In the genomic region with DNA sequence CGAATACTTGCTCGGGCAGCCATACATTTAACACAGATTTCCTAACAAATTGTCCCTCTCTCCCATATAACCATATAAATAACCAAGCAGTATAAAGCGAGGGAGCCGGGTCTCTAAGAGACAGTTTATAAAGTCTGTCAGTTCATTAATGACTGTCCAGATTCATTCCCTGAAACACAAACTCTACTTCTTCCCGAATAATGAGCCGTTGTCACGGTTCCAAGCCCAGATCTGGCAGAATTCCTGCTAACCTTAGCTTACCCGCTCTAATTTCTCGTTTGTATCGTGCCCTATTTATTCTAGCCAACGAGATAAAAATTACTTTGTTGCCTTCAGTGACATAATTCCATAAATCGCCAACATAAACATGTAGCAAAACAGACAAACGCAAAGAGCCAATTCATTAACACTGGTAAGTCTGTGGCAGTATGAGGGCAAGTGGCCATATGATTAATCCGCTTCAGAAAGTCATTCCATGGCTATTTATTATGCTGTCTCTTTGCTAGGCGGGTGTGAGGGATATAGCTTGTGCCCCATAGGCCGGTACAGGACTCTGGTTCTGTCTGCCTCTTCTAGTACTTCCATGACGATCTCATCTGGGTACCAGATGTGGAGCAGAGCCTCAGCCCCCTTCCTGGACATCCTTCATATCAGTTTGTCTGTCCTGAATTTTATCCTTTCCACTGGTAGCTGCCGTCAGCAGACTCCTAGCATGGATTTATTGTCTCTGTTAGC, we compare ENCODE assay signal across 11 mouse cellular contexts. TPM values are rescaled to one million over a fixed set of nuclear protein-coding genes. Genes with fewer than 3 reads are reported as not detected.
DNase-seq lines count a peak whose midpoint lies in the region; ATAC-seq and TF ChIP-seq lines count a peak whose summit lies in the region.
"Had no signal": no experiment of that assay in that cellular context is flagged by ENCODE, and none has a peak within 500 bp of the region (broad histone marks: within the 10 kb centered on the region; RNA-seq: fewer than 3 reads in every experiment).

No protein-coding gene starts in this region.

- H3K9ac ChIP-seq in forebrain, embryonic 13.5 days = no peak overlapping the region
- no peak overlapping the region for H3K9ac ChIP-seq in intestine, embryonic 16.5 days (ENCODE audit: low read depth, low read length)
- H3K9ac ChIP-seq: heart, embryonic 15.5 days had no signal

- no peak for TF ChIP-seq CTCF in layer of hippocampus, adult 2 months (conservative IDR thresholded peaks at IDR 0.05)

- H3K27ac ChIP-seq in forebrain, embryonic 13.5 days = no peak overlapping the region
- H3K27ac ChIP-seq in forebrain, embryonic 10.5 days = no peak overlapping the region
- peak overlapping the region; percentile 33; the same call in 1 of the 2 replicates for H3K27ac ChIP-seq in layer of hippocampus, adult 2 months
- no peak overlapping the region for H3K27ac ChIP-seq in intestine, embryonic 16.5 days (ENCODE audit: low read length)
- H3K27ac ChIP-seq: heart, embryonic 15.5 days had no signal

- no peaks in the 10 kb centered on the region for H3K9me3 ChIP-seq in forebrain, embryonic 13.5 days (replicated peaks)
- no peaks in the 10 kb centered on the region for H3K9me3 ChIP-seq in forebrain, embryonic 10.5 days
- no peaks in the 10 kb centered on the region for H3K9me3 ChIP-seq in intestine, embryonic 16.5 days (ENCODE audit: control insufficient read depth, low read length)
- H3K9me3 ChIP-seq: heart, embryonic 15.5 days had no signal

- no peak overlapping the region for H3K4me3 ChIP-seq in forebrain, embryonic 13.5 days
- H3K4me3 ChIP-seq in forebrain, embryonic 10.5 days = no peak overlapping the region
- no peak overlapping the region for H3K4me3 ChIP-seq in layer of hippocampus, adult 2 months
- no peak overlapping the region for H3K4me3 ChIP-seq in intestine, embryonic 16.5 days (ENCODE audit: low read length)
- H3K4me3 ChIP-seq: heart, embryonic 15.5 days had no signal

- 62% methylated on average over 18 of the region's 18 CpGs for WGBS in forebrain, embryonic 13.5 days
- WGBS in forebrain, embryonic 10.5 days = 95% methylated on average over 18 of the region's 18 CpGs
- 66% methylated on average over 18 of the region's 18 CpGs for WGBS in intestine, embryonic 16.5 days

- H3K27me3 ChIP-seq in forebrain, embryonic 13.5 days = no peaks in the 10 kb centered on the region
- no peaks in the 10 kb centered on the region for H3K27me3 ChIP-seq in forebrain, embryonic 10.5 days (ENCODE audit: poor library complexity, severe bottlenecking)
- no peaks in the 10 kb centered on the region for H3K27me3 ChIP-seq in intestine, embryonic 16.5 days (replicated peaks; ENCODE audit: control insufficient read depth, insufficient read depth, low read length)
- H3K27me3 ChIP-seq: heart, embryonic 15.5 days had no signal

- H3K4me1 ChIP-seq in forebrain, embryonic 13.5 days = peaks cover 17% of the 10 kb centered on the region
- no peaks in the 10 kb centered on the region for H3K4me1 ChIP-seq in forebrain, embryonic 10.5 days
- no peaks in the 10 kb centered on the region for H3K4me1 ChIP-seq in intestine, embryonic 16.5 days (ENCODE audit: control insufficient read depth, insufficient read depth, low read length)

- H3K4me2 ChIP-seq in forebrain, embryonic 13.5 days = no peak overlapping the region
- H3K4me2 ChIP-seq in intestine, embryonic 16.5 days (ENCODE audit: low read depth, low read length) = no peak overlapping the region
- H3K4me2 ChIP-seq: heart, embryonic 15.5 days had no signal

- H3K36me3 ChIP-seq in forebrain, embryonic 13.5 days (ENCODE audit: poor library complexity, severe bottlenecking) = peaks cover 66% of the 10 kb centered on the region
- peaks cover 91% of the 10 kb centered on the region for H3K36me3 ChIP-seq in forebrain, embryonic 10.5 days (replicated peaks)
- peaks cover 5% of the 10 kb centered on the region; the same call in 1 of the 2 replicates for H3K36me3 ChIP-seq in intestine, embryonic 16.5 days (ENCODE audit: control insufficient read depth, insufficient read depth, low read length)

- ATAC-seq in forebrain, embryonic 13.5 days = peak; percentile 68; the same call in 1 of the 2 replicates
- ATAC-seq in intestine, embryonic 16.5 days = no peak
- ATAC-seq: CD4-positive, CD25-positive, alpha-beta regulatory T cell, adult 4 months had no signal

- no peak for DNase-seq in forebrain, embryonic 10.5 days (ENCODE audit: extremely low spot score, low spot score)
- DNase-seq in layer of hippocampus, adult 2 months (ENCODE audit: low spot score in 2 of 2) = peak in 1 of 2 experiments; percentile 64
- no peak for DNase-seq in layer of hippocampus, adult 9-10 months (ENCODE audit: low spot score)
- peak; percentile 16 for DNase-seq in retina, adult 2 months (ENCODE audit: low read depth, low spot score)
- DNase-seq in retina, embryonic 14.5 days (ENCODE audit: low spot score) = no peak
- DNase-seq in mesoderm, embryonic 11.5 days (ENCODE audit: low read depth, low spot score) = peak; percentile 76
- DNase-seq: thymus, postnatal 25 days had no signal

RNA-seq across cellular contexts. Expression of a gene that starts 51.0 kb away (rescaled TPM):
- 50.9 and 55.3 TPM in 2 replicates for polyA plus RNA-seq in forebrain, embryonic 13.5 days (2015; fragmentation: Nextera tagmentation; extraction: Ambion mirVana)
- 87.7 and 88.1 TPM in 2 replicates for polyA plus RNA-seq in forebrain, embryonic 10.5 days (2016; fragmentation: Nextera tagmentation; extraction: Ambion mirVana)
- total RNA-seq in layer of hippocampus, adult 2 months (2021) = 10 to 100 TPM; 88.5 to 89.2 TPM
- 25.2 and 25.6 TPM in 2 replicates for polyA plus RNA-seq in intestine, embryonic 16.5 days (2015; fragmentation: Nextera tagmentation; extraction: Ambion mirVana)

RNA-seq across cellular contexts. Expression of a gene that starts 51.2 kb away (rescaled TPM):
- 36.6 and 36.8 TPM in 2 replicates for polyA plus RNA-seq in forebrain, embryonic 13.5 days (2015; fragmentation: Nextera tagmentation; extraction: Ambion mirVana)
- polyA plus RNA-seq in forebrain, embryonic 10.5 days (2016; fragmentation: Nextera tagmentation; extraction: Ambion mirVana) = 45.0 and 50.4 TPM in 2 replicates
- 10 to 100 TPM; 30.3 to 31.1 TPM for total RNA-seq in layer of hippocampus, adult 2 months (2021)
- 22.6 and 28.9 TPM in 2 replicates for polyA plus RNA-seq in intestine, embryonic 16.5 days (2015; fragmentation: Nextera tagmentation; extraction: Ambion mirVana)

Comparison
In these comparisons a context has a peak if more than half of its experiments do, and no peak if none do; other contexts are left out.
1. DNase-seq: peak in retina, adult 2 months (single experiment) and mesoderm, embryonic 11.5 days (single experiment); none in forebrain, embryonic 10.5 days (single experiment), layer of hippocampus, adult 9-10 months (single experiment) and retina, embryonic 14.5 days (single experiment).